Mouse (Mus musculus): ENCODE data around the gene Apoa5. TPM values are rescaled to one million over a fixed set of nuclear protein-coding genes. Genes with fewer than 3 reads are reported as not detected.

Gene Apoa5
- polyA plus RNA-seq, 1 experiment from 2014 or later: not detected

GRCm38 (mm10) chr9:46240526-46241153, 27.8 kb upstream of the Apoa5 start, which contains the start of gene Apoa4:
Apoa4 (plus strand) TSS chr9:46240696.
- no peak within 1 kb of the TSS for H3K9ac ChIP-seq
- no peaks in the 10 kb centered on the region for H3K9me3 ChIP-seq
- no peak within 1 kb of the TSS for H3K4me3 ChIP-seq
- no peak for ATAC-seq (ENCODE audit: borderline replicate concordance, extremely low read depth, low FRiP score, low TSS enrichment)
- no peaks in the 10 kb centered on the region for H3K4me1 ChIP-seq
- no peaks in the 10 kb centered on the region for H3K36me3 ChIP-seq
- no peak within 1 kb of the TSS for H3K27ac ChIP-seq
- 54% methylated on average over 7 of the region's 7 CpGs for WGBS
- no peaks in the 10 kb centered on the region for H3K27me3 ChIP-seq
- no peak within 1 kb of the TSS for H3K4me2 ChIP-seq

- H3K4me1 ChIP-seq: no peaks in the 10 kb centered on the region
- H3K27me3 ChIP-seq: no peaks in the 10 kb centered on the region
- H3K4me3 ChIP-seq: no peak overlapping the region
- no peaks in the 10 kb centered on the region for H3K9me3 ChIP-seq
- no peak for ATAC-seq (ENCODE audit: borderline replicate concordance, extremely low read depth, low FRiP score, low TSS enrichment)
- no peak overlapping the region for H3K27ac ChIP-seq
- WGBS: 52% methylated on average over 2 of the region's 2 CpGs
- no peaks in the 10 kb centered on the region for H3K36me3 ChIP-seq
- no peak overlapping the region for H3K4me2 ChIP-seq
- H3K9ac ChIP-seq: no peak overlapping the region
Measured at GRCm38 (mm10) chr9:46241818-46242217, 26.6 kb upstream of the Apoa5 start.

- no peak overlapping the region for H3K9ac ChIP-seq
- H3K4me1 ChIP-seq: no peaks in the 10 kb centered on the region
- ATAC-seq (ENCODE audit: borderline replicate concordance, extremely low read depth, low FRiP score, low TSS enrichment): no peak
- no peaks in the 10 kb centered on the region for H3K36me3 ChIP-seq
- H3K4me3 ChIP-seq: no peak overlapping the region
- no peak overlapping the region for H3K27ac ChIP-seq
- H3K4me2 ChIP-seq: no peak overlapping the region
- no peaks in the 10 kb centered on the region for H3K9me3 ChIP-seq
- 71% methylated on average over 4 of the region's 4 CpGs for WGBS
- no peaks in the 10 kb centered on the region for H3K27me3 ChIP-seq
Measured at GRCm38 (mm10) chr9:46243122-46243521, 25.3 kb upstream of the Apoa5 start.

- Histone ChIP-seq H3K4me2 (no peak overlapping the region), H3K4me3 (no peak overlapping the region), H3K36me3 (no peaks in the 10 kb centered on the region), H3K9ac (no peak overlapping the region), H3K27ac (no peak overlapping the region), H3K27me3 (no peaks in the 10 kb centered on the region), H3K4me1 (no peaks in the 10 kb centered on the region), H3K9me3 (no peaks in the 10 kb centered on the region)
- 40% methylated on average over 8 of the region's 8 CpGs for WGBS
- ATAC-seq (ENCODE audit: borderline replicate concordance, extremely low read depth, low FRiP score, low TSS enrichment): no peak
Measured at GRCm38 (mm10) chr9:46243584-46243983, 24.8 kb upstream of the Apoa5 start.

DNA sequence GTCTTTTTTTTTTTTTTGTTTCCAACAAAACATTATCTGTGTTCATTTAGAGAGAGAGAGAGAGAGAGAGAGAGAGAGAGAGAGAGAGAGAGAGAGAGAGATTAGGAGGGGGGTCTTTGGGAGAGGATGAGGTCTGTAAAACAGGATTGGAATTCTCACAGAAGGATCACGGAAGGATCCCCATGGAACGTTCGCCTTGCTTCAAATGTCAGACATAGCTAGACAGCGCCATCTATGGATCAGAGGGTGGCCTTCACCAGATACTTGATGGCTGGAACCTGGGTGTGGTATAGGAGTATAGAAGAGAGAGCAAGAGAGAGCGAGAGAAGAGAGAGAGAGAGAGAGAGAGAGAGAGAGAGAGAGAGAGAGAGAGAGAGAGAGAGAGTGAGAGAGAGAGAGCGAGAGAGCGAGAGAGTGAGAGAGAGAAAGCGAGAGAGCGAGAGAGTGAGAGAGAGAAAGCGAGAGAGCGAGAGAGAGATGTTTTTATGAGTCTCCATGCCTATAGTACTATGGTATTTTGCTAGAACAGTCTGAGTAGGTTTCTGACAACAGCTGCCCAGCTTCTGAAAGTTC, 21.6 kb upstream of the Apoa5 start:
- H3K4me2 ChIP-seq: 0 out of 2 replicates have a peak overlapping the region, but pooled peaks have one; percentile 24
- H3K9ac ChIP-seq: no peak overlapping the region

DNA sequence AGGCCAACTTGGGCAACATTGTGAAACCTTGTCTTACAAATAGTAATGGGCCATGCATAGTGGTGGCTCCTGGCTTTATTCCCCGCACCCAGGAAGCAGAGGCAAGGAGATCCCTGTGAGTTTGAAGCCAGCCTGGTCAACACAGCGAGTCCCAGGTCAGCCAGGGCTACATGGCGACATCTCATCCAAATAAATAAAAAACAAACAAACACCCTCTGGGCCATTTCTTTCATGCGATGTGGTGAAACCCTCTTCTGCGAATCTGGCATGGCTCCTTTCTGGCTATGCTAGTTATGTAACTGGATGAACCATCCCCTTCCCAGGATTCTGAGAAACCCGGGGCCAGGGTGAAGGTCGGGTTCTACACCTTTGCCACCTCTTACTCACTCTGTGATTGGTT, 12.3 kb upstream of the Apoa5 start:
- WGBS: 75% methylated on average over 7 of the region's 7 CpGs
- Histone ChIP-seq H3K4me1 (no peaks in the 10 kb centered on the region), H3K36me3 (no peaks in the 10 kb centered on the region), H3K9me3 (no peaks in the 10 kb centered on the region), H3K4me3 (no peak overlapping the region), H3K9ac (no peak overlapping the region), H3K27ac (no peak overlapping the region), H3K4me2 (no peak overlapping the region), H3K27me3 (no peaks in the 10 kb centered on the region)
- ATAC-seq (ENCODE audit: borderline replicate concordance, extremely low read depth, low FRiP score, low TSS enrichment): no peak

More for the DNA sequence above, 21.6 kb upstream of the Apoa5 start:
- Histone ChIP-seq H3K4me1 (no peaks in the 10 kb centered on the region), H3K36me3 (no peaks in the 10 kb centered on the region), H3K9me3 (no peaks in the 10 kb centered on the region), H3K27me3 (no peaks in the 10 kb centered on the region), H3K4me3 (no peak overlapping the region), H3K27ac (no peak overlapping the region)
- 22% methylated on average over 11 of the region's 11 CpGs for whole genome bisulfite sequencing
- ATAC-seq (ENCODE audit: borderline replicate concordance, extremely low read depth, low FRiP score, low TSS enrichment): no peak

DNA sequence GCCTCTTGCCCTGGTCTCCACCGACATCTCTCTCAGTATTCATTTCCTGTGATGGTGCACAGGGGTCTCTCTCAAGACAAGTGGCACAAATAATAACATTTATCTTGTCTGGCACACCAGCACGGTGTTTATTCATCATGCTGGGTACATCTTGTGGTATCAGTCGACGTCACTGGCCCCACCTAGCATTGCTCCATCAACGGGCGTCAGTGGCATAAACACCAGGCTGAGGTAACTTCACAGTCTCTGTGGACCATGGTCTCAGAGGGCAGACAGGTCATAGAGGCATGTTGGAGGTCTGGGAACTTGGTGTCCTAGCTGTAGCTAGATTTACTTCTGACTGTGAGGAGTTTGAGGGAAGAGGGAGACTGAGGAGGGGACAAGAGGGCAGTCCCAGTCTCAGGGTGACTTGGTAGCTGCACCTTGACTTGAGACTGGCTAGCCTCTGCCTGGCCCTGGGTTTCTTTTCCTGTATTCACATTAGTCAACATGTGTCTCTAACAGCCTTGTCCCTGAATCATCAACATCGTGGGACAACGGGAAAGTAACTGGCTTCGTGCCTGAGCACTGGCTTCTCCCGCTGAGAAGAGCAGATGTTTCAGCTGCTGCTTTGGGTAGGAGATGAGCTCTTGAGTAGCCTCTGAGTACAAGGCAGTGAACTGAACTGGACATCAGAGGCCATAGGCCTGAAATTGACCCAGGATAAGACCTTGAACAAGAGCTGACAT, 11.6 kb upstream of the Apoa5 start:
- Histone ChIP-seq H3K9me3 (no peaks in the 10 kb centered on the region), H3K9ac (no peak overlapping the region), H3K27me3 (no peaks in the 10 kb centered on the region), H3K27ac (no peak overlapping the region), H3K4me2 (no peak overlapping the region), H3K4me1 (no peaks in the 10 kb centered on the region), H3K36me3 (no peaks in the 10 kb centered on the region), H3K4me3 (no peak overlapping the region)
- no peak for ATAC-seq (ENCODE audit: borderline replicate concordance, extremely low read depth, low FRiP score, low TSS enrichment)
- 75% methylated on average over 10 of the region's 10 CpGs for WGBS

GRCm38 (mm10) chr9:46257546-46257945, 10.9 kb upstream of the Apoa5 start:
- H3K36me3 ChIP-seq: no peaks in the 10 kb centered on the region
- H3K4me1 ChIP-seq: no peaks in the 10 kb centered on the region
- no peak for ATAC-seq (ENCODE audit: borderline replicate concordance, extremely low read depth, low FRiP score, low TSS enrichment)
- no peaks in the 10 kb centered on the region for H3K27me3 ChIP-seq
- 78% methylated on average over 3 of the region's 3 CpGs for WGBS
- no peak overlapping the region for H3K9ac ChIP-seq
- no peaks in the 10 kb centered on the region for H3K9me3 ChIP-seq
- no peak overlapping the region for H3K4me3 ChIP-seq
- H3K4me2 ChIP-seq: no peak overlapping the region
- no peak overlapping the region for H3K27ac ChIP-seq

GRCm38 (mm10) chr9:46259111-46259510, 9.3 kb upstream of the Apoa5 start:
- 82% methylated on average over 6 of the region's 6 CpGs for WGBS
- Histone ChIP-seq H3K27ac (no peak overlapping the region), H3K36me3 (no peaks in the 10 kb centered on the region), H3K27me3 (no peaks in the 10 kb centered on the region), H3K4me2 (no peak overlapping the region), H3K4me1 (no peaks in the 10 kb centered on the region), H3K9me3 (no peaks in the 10 kb centered on the region), H3K9ac (no peak overlapping the region), H3K4me3 (no peak overlapping the region)
- ATAC-seq (ENCODE audit: borderline replicate concordance, extremely low read depth, low FRiP score, low TSS enrichment): no peak

- H3K9me3 ChIP-seq: no peaks in the 10 kb centered on the region
- no peak overlapping the region for H3K4me3 ChIP-seq
- H3K27ac ChIP-seq: no peak overlapping the region
- no peaks in the 10 kb centered on the region for H3K4me1 ChIP-seq
- H3K36me3 ChIP-seq: no peaks in the 10 kb centered on the region
- H3K4me2 ChIP-seq: no peak overlapping the region
- H3K9ac ChIP-seq: no peak overlapping the region
- WGBS: 75% methylated on average over 7 of the region's 7 CpGs
- no peak for ATAC-seq (ENCODE audit: borderline replicate concordance, extremely low read depth, low FRiP score, low TSS enrichment)
- H3K27me3 ChIP-seq: no peaks in the 10 kb centered on the region
Measured at GRCm38 (mm10) chr9:46261131-46261530, 7.3 kb upstream of the Apoa5 start.

- WGBS: 80% methylated on average over 5 of the region's 5 CpGs
- Histone ChIP-seq H3K9me3 (no peaks in the 10 kb centered on the region), H3K4me1 (peaks cover 6% of the 10 kb centered on the region), H3K4me2 (no peak overlapping the region), H3K36me3 (no peaks in the 10 kb centered on the region), H3K27me3 (peaks cover 27% of the 10 kb centered on the region; the same call in 1 of the 2 replicates), H3K27ac (no peak overlapping the region), H3K4me3 (no peak overlapping the region), H3K9ac (no peak overlapping the region)
- ATAC-seq (ENCODE audit: borderline replicate concordance, extremely low read depth, low FRiP score, low TSS enrichment): no peak
Measured at GRCm38 (mm10) chr9:46269125-46269524, 692 bp downstream of the Apoa5 start.

DNA sequence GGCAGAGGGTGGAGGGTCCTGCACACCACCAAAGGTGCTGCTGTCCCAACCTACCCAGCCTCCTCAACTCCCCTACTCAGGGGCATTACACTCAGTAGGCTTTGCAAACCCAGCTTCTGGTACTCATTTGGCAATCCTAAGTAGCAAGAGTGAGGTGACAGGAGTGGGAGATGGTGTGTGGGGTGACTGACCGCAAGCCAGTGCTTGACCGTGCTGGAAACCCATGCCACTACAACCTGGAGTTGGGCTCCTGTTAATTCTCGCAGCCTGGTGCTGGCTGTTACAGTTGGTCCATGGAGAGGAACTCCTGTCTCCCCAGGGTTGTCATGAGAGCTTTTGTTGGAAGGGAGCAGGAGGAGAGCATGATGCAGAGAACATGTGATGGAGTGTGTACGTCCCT, 2.3 kb downstream of the Apoa5 start:
- Histone ChIP-seq H3K4me1 (peaks cover 11% of the 10 kb centered on the region), H3K4me2 (no peak overlapping the region), H3K9me3 (no peaks in the 10 kb centered on the region), H3K27me3 (peaks cover 27% of the 10 kb centered on the region; the same call in 1 of the 2 replicates), H3K27ac (no peak overlapping the region), H3K36me3 (peaks cover 15% of the 10 kb centered on the region; the same call in 1 of the 2 replicates), H3K9ac (no peak overlapping the region), H3K4me3 (no peak overlapping the region)
- WGBS: 90% methylated on average over 4 of the region's 4 CpGs
- ATAC-seq (ENCODE audit: borderline replicate concordance, extremely low read depth, low FRiP score, low TSS enrichment): no peak

Measured in lung, embryonic 15.5 days (tissue).